Mouse (Mus musculus) heart, embryonic 16.5 days (tissue): ENCODE data around the gene Tmcc1. TPM values are rescaled to one million over a fixed set of nuclear protein-coding genes. Genes with fewer than 3 reads are reported as not detected.
"Not testable (repeated sequence)": the region's sequence is repeated elsewhere in the genome, so short reads cannot be mapped to it uniquely, and the experiment has no call there.

ENCODE experiments used
- ATAC-seq: fragments of 200-750 bp; cut with Nextera tagmentation; replicated peaks from 2 replicates; pipeline ENCODE4 v1.8.0; 2017; ENCODE audit warnings: moderate number of reproducible peaks; ENCODE audit not compliant: insufficient read depth, low FRiP score; ENCODE audit errors: extremely low read depth
- H3K27ac ChIP-seq: fragments of 300-500 bp; sonication (generic); 2 replicates; pipeline ENCODE4 v1.5.1; 2014; ENCODE audit warnings: mild to moderate bottlenecking, low read length, control low read depth, moderate library complexity
- H3K27me3 ChIP-seq: fragments of 300-500 bp; sonication (generic); 2 replicates; pipeline ENCODE4 v1.6.1; 2014; ENCODE audit warnings: low read length, mixed read lengths; ENCODE audit not compliant: control insufficient read depth, insufficient read depth
- H3K36me3 ChIP-seq: fragments of 300-500 bp; sonication (generic); 2 replicates; pipeline ENCODE4 v1.6.1; 2014; ENCODE audit not compliant: control insufficient read depth, insufficient read depth
- H3K4me1 ChIP-seq: fragments of 300-500 bp; sonication (generic); 2 replicates; pipeline ENCODE4 v1.6.1; 2014; ENCODE audit warnings: low read length, mixed read lengths; ENCODE audit not compliant: control insufficient read depth, insufficient read depth
- H3K4me2 ChIP-seq: fragments of 300-500 bp; sonication (generic); 2 replicates; pipeline ENCODE4 v1.6.1; 2014; ENCODE audit warnings: low read depth, mild to moderate bottlenecking, control low read depth, low read length
- H3K4me3 ChIP-seq: fragments of 300-500 bp; sonication (generic); 2 replicates; pipeline ENCODE4 v1.5.1; 2014; ENCODE audit warnings: mild to moderate bottlenecking, control low read depth, low read length
- H3K9ac ChIP-seq: fragments of 300-500 bp; sonication (generic); 2 replicates; pipeline ENCODE4 v1.6.1; 2014; ENCODE audit warnings: low read length, control low read depth
- H3K9me3 ChIP-seq: fragments of 300-500 bp; sonication (generic); replicated peaks from 2 replicates; pipeline ENCODE4 v1.6.1; 2016; ENCODE audit warnings: low read length; ENCODE audit not compliant: control insufficient read depth
- WGBS: fragments of 180-500 bp; shearing (Covaris S2); extraction: QIAGEN DNeasy Blood & Tissue Kit; methylation state at CpG from one replicate; pipeline ENCODE4 v1.1.7; 2014; 5-methylcytosine and 5-hydroxymethylcytosine counted together
- polyA plus RNA-seq: library from polyadenylated mRNA; unstranded; fragments of >200 nt; fragmentation: Nextera tagmentation; extraction: Ambion mirVana; gene quantifications from 2 replicates; pipeline ENCODE4 v1.2.1, GENCODE M21; 2015

The Tmcc1 gene
- polyA plus RNA-seq, 1 experiment from 2014 or later, result 13.3 TPM

GRCm38 (mm10) chr6:116074892-116075291 is 118.4 kb downstream of the Tmcc1 start:
- H3K27ac ChIP-seq, result peak overlapping the region; percentile 66
- no peak for ATAC-seq

DNA sequence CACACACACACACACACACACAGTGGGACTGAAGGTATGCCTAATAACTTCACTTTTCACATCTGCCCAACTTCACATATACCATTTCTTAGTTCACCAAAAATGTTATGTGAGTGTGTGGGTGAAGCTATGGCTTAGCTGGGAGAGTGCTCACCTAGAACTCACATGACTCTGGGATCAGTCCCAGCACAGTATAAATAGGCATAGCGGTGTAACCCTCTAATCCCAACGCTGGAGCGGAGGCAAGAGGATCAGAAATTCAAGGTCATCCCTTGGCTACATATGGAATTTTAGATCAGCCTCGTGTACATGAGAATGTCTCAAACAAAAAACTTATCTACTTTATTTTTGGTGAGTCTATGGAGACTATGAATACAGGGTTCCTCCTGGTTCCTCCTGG is 119.7 kb downstream of the Tmcc1 start:
- ATAC-seq, result 0 out of 2 replicates have a peak, but pooled peaks have one; percentile 29
- Histone ChIP-seq H3K36me3 (no peaks in the 10 kb centered on the region), H3K4me3 (no peak overlapping the region), H3K4me1 (peaks cover 29% of the 10 kb centered on the region), H3K9me3 (no peaks in the 10 kb centered on the region), H3K9ac (no peak overlapping the region), H3K27ac (peak overlapping the region; percentile 91), H3K4me2 (no peak overlapping the region; the same call in 1 of the 2 replicates), H3K27me3 (no peaks in the 10 kb centered on the region)
- 53% methylated on average over 4 of the region's 4 CpGs for WGBS

More at GRCm38 (mm10) chr6:116074892-116075291, 118.4 kb downstream of the Tmcc1 start:
- Histone ChIP-seq H3K4me3 (no peak overlapping the region), H3K27me3 (no peaks in the 10 kb centered on the region), H3K9ac (no peak overlapping the region), H3K36me3 (no peaks in the 10 kb centered on the region), H3K9me3 (no peaks in the 10 kb centered on the region), H3K4me2 (no peak overlapping the region), H3K4me1 (peaks cover 29% of the 10 kb centered on the region)

- peak overlapping the region; percentile 91 for H3K27ac ChIP-seq
- peak overlapping the region; percentile 57 for H3K9ac ChIP-seq
- H3K9me3 ChIP-seq, result no peaks in the 10 kb centered on the region
- peak overlapping the region; percentile 31 for H3K4me3 ChIP-seq
- H3K4me2 ChIP-seq, result peak overlapping the region; percentile 61
- H3K4me1 ChIP-seq, result peaks cover 28% of the 10 kb centered on the region
- ATAC-seq, result peak; percentile 85
- no peaks in the 10 kb centered on the region for H3K36me3 ChIP-seq
- no peaks in the 10 kb centered on the region for H3K27me3 ChIP-seq
- WGBS, result 15% methylated on average over 8 of the region's 8 CpGs
These were observed 120.5 kb downstream of the Tmcc1 start for GRCm38 (mm10) chr6:116072746-116073261.

GRCm38 (mm10) chr6:116072221-116072745 is 121.0 kb downstream of the Tmcc1 start:
- H3K9ac ChIP-seq, result peak overlapping the region; percentile 57
- H3K9me3 ChIP-seq, result no peaks in the 10 kb centered on the region
- H3K4me1 ChIP-seq, result peaks cover 25% of the 10 kb centered on the region
- H3K27me3 ChIP-seq, result no peaks in the 10 kb centered on the region
- no peak for ATAC-seq
- H3K27ac ChIP-seq, result peak overlapping the region; percentile 91
- peak overlapping the region; percentile 61 for H3K4me2 ChIP-seq
- H3K36me3 ChIP-seq, result no peaks in the 10 kb centered on the region
- H3K4me3 ChIP-seq, result peak overlapping the region; percentile 31
- WGBS, result 25% methylated on average over 6 of the region's 6 CpGs

GRCm38 (mm10) chr6:116071781-116072180 is 121.5 kb downstream of the Tmcc1 start:
- no peaks in the 10 kb centered on the region for H3K36me3 ChIP-seq
- peak overlapping the region; percentile 43 for H3K9ac ChIP-seq
- peaks cover 25% of the 10 kb centered on the region for H3K4me1 ChIP-seq
- peak overlapping the region; percentile 37 for H3K4me2 ChIP-seq
- H3K4me3 ChIP-seq, result no peak overlapping the region
- no peaks in the 10 kb centered on the region for H3K9me3 ChIP-seq
- H3K27ac ChIP-seq, result peak overlapping the region; percentile 86
- ATAC-seq, result no peak
- no peaks in the 10 kb centered on the region for H3K27me3 ChIP-seq
- 76% methylated on average over 2 of the region's 2 CpGs for WGBS

DNA sequence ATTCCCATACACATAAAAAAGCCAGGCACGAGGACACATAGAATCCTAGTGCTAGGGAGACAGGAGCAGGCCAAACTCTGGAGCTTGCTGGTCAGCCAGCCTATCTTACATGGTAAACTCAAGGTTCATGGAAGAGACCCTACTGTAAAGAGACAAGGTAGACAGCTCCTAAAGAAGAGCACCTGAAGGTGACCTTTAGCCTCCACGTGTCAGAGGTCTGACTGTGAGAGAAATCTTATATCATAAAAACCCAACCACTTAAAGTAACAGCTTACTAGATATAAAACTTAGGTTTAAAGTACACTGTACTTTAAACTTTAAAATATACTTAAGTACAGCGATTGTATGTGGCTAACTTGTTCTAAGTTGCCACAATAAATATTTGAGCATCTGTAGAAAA is 122.7 kb downstream of the Tmcc1 start:
- no peak overlapping the region; the same call in 1 of the 2 replicates for H3K27ac ChIP-seq
- peaks cover 25% of the 10 kb centered on the region for H3K4me1 ChIP-seq
- no peak for ATAC-seq
- no peaks in the 10 kb centered on the region for H3K27me3 ChIP-seq
- 85% methylated on average over 3 of the region's 3 CpGs for WGBS
- H3K9ac ChIP-seq, result no peak overlapping the region
- H3K9me3 ChIP-seq, result no peaks in the 10 kb centered on the region
- no peak overlapping the region for H3K4me3 ChIP-seq
- no peak overlapping the region for H3K4me2 ChIP-seq
- no peaks in the 10 kb centered on the region for H3K36me3 ChIP-seq

DNA sequence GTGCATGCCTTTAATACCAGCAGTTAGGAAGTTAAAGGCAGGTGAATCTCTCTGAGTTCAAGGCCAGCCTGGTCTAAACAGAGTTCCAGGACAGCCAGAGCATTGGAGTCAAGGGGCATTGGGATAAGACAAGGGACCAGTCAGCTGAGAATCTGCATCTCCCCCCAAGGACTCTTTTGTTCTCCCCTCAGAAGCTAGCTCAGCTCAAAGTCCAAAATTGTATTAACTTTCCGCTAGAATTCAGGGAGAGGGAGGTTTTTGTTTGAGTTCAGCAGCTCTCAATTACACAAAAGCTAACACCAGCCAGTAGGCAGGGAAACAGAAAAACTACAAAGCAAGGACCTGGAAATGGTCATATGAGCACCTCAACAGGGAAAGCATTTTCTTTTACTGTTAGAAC is 129.8 kb downstream of the Tmcc1 start:
- Histone ChIP-seq H3K4me2 (no peak overlapping the region), H3K27me3 (no peaks in the 10 kb centered on the region), H3K4me1 (peaks cover 11% of the 10 kb centered on the region), H3K4me3 (no peak overlapping the region), H3K36me3 (no peaks in the 10 kb centered on the region), H3K9ac (no peak overlapping the region), H3K9me3 (no peaks in the 10 kb centered on the region), H3K27ac (no peak overlapping the region)
- 91% methylated on average over 1 of the region's 1 CpGs for WGBS
- no peak for ATAC-seq

GRCm38 (mm10) chr6:116059542-116059941 is 133.7 kb downstream of the Tmcc1 start:
- not testable (repeated sequence) for H3K36me3 ChIP-seq, H3K9me3 ChIP-seq, H3K9ac ChIP-seq, H3K4me3 ChIP-seq, ATAC-seq, H3K27me3 ChIP-seq, H3K4me2 ChIP-seq, H3K27ac ChIP-seq
- H3K4me1 ChIP-seq, result peaks cover 30% of the 10 kb centered on the region

GRCm38 (mm10) chr6:116058541-116059300 is 134.6 kb downstream of the Tmcc1 start:
- 53% methylated on average over 3 of the region's 3 CpGs for WGBS
- H3K27ac ChIP-seq, result peak overlapping the region; percentile 51

More at GRCm38 (mm10) chr6:116058541-116059300, 134.6 kb downstream of the Tmcc1 start:
- Histone ChIP-seq H3K9me3 (no peaks in the 10 kb centered on the region), H3K4me3 (no peak overlapping the region), H3K4me2 (no peak overlapping the region), H3K36me3 (no peaks in the 10 kb centered on the region), H3K9ac (peak overlapping the region; percentile 38; the same call in 1 of the 2 replicates), H3K4me1 (peaks cover 32% of the 10 kb centered on the region), H3K27me3 (no peaks in the 10 kb centered on the region)
- no peak for ATAC-seq
